Mouse (Mus musculus): ENCODE measurements around the gene Rhcg.

DNA sequence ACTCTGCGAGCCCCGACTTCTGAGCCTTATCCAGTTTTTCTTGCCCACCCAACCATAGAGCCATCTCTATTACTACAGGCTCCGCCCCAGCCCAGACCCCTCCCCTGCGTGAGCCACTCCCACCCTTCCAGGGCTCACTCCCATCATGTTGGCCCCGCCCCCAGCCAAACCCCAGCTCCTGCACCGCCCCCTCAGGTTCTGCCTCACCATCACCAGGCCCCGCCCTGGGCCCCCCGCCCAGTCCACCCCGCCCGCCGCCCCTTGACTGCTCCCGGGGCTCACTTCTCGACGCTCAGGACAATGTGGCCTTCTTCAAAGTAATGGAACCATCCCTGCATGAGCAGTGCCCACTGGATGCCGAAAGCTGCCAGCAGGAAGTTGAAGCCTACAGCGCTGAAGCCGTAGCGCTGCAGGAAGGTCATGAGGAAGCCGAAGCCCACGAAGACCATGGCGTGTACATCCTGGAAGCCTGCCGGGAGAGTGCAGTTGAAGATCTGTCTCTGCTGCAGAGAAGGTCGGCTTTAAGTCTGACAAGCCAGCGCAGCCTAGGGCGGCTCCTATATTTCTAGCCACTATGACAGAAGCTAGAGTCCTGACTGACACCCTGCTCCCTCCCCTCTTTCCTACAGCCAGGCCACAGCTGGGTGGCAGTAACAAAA, 10.1 kb downstream of the Rhcg start:
- TF ChIP-seq CTCF (IDR thresholded peaks at IDR 0.05; ENCODE audit: control insufficient read depth, insufficient read depth, low read length) (no peak), POLR2A (IDR thresholded peaks at IDR 0.05; ENCODE audit: borderline replicate concordance, control insufficient read depth, low read depth, low read length) (no peak)

All from bone marrow, adult 2 months (tissue).